Mouse (Mus musculus) C2C12 (cell line): Measurements from ENCODE around the gene Zdhhc23.

Source experiments
- CEBPB ChIP-seq: IDR thresholded peaks from one replicate; pipeline ENCODE4 v1.6.1; 2011; ENCODE audit warnings: low read depth, mild to moderate bottlenecking, control low read depth, moderate library complexity
- CTCF ChIP-seq: IDR thresholded peaks from one replicate; pipeline ENCODE4 v1.5.1; 2011; ENCODE audit not compliant: control insufficient read depth, insufficient read depth, insufficient read length
- FOSL1 ChIP-seq: IDR thresholded peaks from one replicate; pipeline ENCODE4 v1.8.0; 2011; ENCODE audit warnings: mild to moderate bottlenecking, low read length; ENCODE audit not compliant: poor library complexity, insufficient read depth, severe bottlenecking
- MAX ChIP-seq: IDR thresholded peaks from one replicate; pipeline ENCODE4 v1.6.1; 2011; ENCODE audit warnings: mild to moderate bottlenecking, control low read depth
- MYOD1 ChIP-seq: IDR thresholded peaks from one replicate; pipeline ENCODE4 v1.6.1; 2011; ENCODE audit warnings: low read depth; ENCODE audit not compliant: control insufficient read depth, insufficient read length
- MYOG ChIP-seq: IDR thresholded peaks from one replicate; pipeline ENCODE4 v1.6.1; 2011; ENCODE audit not compliant: control insufficient read depth, insufficient read length; ENCODE audit errors: extremely low read depth
- USF1 ChIP-seq: IDR thresholded peaks from one replicate; pipeline ENCODE4 v1.6.1; 2011; ENCODE audit warnings: low read depth, mild to moderate bottlenecking, control low read depth, moderate library complexity

- TF ChIP-seq CTCF (no peak), MAX (no peak), MYOG (no peak), MYOD1 (no peak), USF1 (no peak), CEBPB (no peak), FOSL1 (no peak)
Observed at GRCm38 (mm10) chr16:44026210-44026609, 46.6 kb upstream of the Zdhhc23 start.
